Mouse (Mus musculus): Measurements from ENCODE around the gene Padi3.

The Padi3 gene

GRCm38 (mm10) chr4:140815996-140816917 is 5.8 kb upstream of the Padi3 start:
- DNase-seq (ENCODE audit: low spot score) = no peak

- DNase-seq (ENCODE audit: low spot score) = no peak
Measured at GRCm38 (mm10) chr4:140815496-140815895, 5.0 kb upstream of the Padi3 start.

DNA sequence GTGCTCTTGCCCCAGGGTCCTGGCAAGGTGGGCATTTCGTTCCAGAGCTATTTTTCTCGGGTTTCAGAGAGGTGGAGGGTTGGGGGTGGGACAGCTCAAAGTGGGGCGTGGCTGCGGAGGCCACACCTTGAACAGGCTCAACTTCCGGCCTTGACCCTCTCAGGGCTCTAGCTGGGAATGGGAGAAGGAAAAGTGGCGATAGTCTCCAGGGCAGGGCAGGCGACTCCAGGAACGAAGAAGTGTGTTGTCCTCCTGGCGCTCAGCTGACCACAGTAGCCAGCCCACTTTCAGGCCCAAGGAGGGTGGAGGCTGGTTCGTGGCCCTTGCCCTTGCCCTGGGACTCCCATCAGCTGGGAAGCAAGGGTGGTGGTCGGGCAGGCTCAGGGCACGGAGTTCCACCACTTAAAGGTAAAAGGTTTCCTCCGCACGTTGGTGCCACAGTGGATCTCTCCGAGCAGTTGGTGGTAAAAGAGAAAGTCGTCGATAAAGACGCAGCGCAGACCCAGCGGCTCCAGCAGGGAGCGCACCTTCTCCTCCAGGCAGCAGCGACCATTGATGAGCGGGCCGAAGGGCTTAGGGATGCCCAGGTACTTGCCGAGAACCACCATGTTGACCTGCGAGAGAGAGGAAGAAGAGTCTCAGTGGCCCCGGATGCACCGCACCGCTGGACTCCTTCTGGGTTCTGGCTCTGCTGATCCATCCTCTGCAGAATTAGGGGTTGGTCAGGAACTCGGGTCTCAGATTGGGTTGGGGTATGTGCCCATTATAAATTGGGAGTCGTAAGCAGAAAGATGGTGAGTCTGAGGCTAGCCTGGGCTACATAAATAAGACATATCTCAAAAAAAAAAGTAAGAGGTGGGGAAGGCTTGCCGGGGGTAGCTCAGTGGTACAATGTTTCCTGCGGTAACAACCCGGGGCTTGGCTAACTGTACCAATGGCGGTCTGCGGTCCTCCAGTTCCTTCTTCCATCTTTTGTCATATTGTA is 4.1 kb upstream of the Padi3 start:
- no peak for DNase-seq (ENCODE audit: low spot score)

GRCm38 (mm10) chr4:140813358-140814185 is 3.1 kb upstream of the Padi3 start:
- no peak for DNase-seq (ENCODE audit: low spot score)

DNA sequence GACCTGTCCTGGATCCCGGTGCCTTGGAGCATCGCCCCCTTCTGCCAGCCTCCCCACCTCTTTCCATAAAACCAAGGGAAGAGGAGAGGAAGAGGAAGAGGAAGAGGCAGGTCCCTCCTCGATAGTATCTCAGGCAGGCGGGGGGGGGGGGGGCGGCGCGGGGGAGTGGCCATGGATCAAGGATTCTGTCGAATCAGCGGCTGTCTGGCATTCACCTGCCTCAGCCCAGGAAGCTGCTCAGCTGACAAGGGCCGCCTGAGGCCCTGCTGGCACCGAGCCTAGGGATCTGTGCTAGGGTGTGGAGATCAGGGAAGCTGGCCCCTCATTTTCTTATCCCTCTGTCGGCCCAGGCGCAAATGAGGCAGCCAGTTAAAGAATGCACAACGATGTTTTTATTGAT is 2.2 kb upstream of the Padi3 start:
- no peak for DNase-seq (ENCODE audit: low spot score)

- no peak for DNase-seq (ENCODE audit: low spot score)
Measured at GRCm38 (mm10) chr4:140812191-140812590, 1.7 kb upstream of the Padi3 start.

DNA sequence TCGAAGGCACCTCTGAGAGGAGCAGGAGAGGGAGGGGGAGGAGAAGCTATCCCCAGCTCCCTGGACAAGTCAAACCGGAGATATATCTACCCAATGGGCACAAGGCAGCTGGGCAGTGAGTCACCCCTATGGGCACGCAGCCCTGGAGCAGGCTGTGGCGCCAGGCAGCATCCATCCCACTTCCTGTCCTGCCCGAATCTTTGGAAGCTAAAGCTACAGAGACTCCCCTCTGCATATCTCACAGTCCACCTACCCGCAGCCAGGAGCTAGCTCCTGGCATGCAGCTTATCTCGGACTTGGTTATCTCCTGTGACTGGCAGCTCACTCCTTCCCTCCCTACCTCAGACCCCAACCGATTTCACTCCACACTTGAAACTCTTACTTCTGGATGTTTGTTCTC is 1.3 kb downstream of the Padi3 start:
- DNase-seq (ENCODE audit: low spot score) = no peak

DNA sequence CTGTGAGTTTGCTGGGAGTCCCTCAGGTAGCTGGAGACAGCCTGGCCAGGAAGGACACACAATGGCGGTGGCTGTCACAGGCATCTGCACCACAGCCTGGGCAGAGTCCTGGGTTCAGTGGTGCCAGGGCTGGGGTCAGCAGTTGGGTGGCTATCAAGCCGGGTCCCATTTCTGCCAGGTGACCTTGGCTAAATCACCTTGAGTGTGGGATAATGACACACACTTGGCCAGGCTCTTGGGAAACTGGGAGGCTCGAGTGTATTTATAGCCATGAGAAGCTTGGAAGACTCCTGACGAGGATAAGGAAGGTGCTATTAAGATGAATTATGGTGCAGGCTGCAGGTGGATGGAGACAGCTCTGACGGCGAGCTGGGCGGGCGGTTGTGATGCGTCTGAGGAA is 5.8 kb downstream of the Padi3 start:
- no peak for DNase-seq (ENCODE audit: low spot score)

GRCm38 (mm10) chr4:140801364-140801763 is 9.1 kb downstream of the Padi3 start:
- no peak for DNase-seq (ENCODE audit: low spot score)

DNA sequence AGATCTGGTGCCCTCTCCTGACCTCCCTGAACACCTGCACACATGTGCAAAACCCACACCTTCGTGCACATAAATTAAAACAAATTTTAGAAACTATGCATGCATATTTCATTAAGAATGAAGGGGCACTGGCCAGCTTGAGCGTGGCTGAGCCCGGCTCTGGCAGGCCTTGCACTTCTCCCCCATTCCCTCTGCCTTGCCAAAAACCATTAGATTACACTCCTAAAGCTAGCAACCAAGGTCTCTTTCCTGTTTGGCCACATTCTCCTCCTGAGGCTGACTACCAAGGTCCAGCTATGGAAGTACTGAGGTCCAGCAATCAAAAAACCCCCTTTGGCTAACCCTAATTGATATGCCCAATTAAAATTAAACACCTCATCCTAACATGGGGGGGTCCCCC is 13.7 kb downstream of the Padi3 start:
- no peak for DNase-seq (ENCODE audit: low spot score)

- DNase-seq (ENCODE audit: low spot score) = no peak
Measured at GRCm38 (mm10) chr4:140794678-140795077, 15.8 kb downstream of the Padi3 start.

DNA sequence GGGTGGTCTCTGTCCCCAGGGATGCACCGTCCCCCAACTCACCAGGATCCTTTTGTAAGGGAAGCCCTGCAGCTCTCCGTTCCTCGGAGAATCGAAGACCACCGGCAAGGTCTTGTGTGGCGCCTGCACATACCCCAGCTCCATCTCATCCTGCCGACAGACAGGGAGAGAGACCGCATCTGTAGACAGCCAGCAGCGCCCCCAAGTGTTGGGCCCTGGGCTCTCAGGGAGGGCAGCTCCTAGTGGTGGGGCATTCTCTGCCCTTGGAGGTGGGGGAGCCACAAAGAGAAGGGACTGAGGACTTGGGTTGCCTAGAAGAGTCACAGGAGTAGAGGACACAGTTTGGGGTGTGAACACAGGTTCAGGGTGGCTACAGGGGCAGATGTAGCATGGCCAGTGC is 16.7 kb downstream of the Padi3 start:
- no peak for DNase-seq (ENCODE audit: low spot score)

DNA sequence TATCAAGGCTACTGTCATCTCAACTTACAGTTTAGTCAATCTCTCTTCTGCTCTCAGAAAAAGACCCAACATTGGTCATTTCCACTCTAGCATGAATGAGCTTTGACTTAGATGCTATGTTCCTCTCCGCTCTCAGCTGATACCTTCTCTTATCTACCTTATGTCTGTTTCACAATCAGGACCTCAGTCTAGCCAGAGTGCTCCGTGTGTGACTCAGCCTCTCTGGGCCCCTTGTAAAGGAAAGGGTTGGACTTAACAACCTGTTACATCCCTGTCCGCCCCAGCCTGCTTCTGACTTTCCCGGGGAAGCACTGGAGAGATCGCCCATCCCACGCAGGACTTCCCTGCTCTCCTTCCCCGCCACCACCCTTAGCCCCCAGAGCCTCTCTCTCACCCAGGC is 17.9 kb downstream of the Padi3 start:
- DNase-seq (ENCODE audit: low spot score) = no peak

DNA sequence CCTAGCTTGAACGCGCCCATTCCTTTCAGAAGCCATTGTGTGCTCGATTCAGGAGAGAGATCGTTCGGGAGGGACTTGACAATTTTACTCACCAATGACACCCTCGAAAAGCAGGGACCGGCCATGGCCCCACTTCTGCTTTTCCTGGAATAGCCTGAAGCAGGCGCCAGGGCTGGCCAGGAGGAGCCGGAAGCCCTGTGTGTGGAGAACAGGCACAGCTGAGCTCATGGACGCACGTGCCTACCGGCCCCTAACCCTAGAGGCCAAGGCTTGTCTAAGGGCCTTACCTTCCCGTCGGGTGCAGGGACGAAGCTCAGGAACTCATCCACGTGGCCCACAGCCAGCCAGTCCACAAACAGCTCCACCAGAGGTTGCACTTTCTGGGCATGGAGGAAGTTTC is 19.4 kb downstream of the Padi3 start:
- DNase-seq (ENCODE audit: low spot score) = no peak

GRCm38 (mm10) chr4:140789983-140790382 is 20.5 kb downstream of the Padi3 start:
- DNase-seq (ENCODE audit: low spot score) = no peak

DNA sequence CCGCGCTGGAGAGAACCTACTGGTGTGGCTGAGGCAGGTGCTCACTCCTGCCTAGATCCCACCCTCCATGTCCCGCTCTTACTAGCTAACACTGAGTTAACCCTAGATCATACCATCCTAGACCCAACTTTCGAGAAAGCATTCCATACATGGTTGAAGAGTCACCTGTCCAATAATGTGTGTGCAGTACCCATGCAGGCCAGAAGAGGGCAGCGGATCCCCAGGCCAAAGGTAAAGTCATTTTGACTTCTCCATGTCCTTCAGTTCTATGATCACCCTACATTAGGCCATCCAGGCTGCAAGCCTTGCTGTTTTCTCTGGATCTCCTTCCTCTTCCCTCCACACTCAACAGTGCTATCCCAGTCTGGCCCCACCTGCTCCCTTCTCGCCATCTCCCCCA is 21.5 kb downstream of the Padi3 start:
- DNase-seq (ENCODE audit: low spot score) = peak; percentile 38

DNA sequence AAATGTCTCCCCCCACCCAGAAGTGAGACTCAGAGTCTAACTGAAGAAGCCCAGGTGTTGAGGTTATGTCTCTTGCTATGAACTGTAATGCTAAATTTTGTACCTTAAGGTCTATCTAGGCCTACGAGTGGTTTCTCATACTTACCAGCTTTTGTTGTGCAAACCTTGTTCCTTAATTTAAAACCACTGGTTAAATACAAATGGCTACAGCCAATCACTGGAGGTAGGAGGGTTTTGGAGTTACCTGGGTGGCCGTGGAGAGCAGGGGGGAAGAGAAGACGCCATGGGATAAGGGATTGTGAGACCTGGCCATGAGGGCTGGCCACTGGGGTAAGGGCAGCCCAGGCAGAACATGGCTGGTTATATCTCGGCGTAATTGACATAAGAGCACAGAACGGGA is 22.2 kb downstream of the Padi3 start:
- DNase-seq (ENCODE audit: low spot score) = no peak

DNA sequence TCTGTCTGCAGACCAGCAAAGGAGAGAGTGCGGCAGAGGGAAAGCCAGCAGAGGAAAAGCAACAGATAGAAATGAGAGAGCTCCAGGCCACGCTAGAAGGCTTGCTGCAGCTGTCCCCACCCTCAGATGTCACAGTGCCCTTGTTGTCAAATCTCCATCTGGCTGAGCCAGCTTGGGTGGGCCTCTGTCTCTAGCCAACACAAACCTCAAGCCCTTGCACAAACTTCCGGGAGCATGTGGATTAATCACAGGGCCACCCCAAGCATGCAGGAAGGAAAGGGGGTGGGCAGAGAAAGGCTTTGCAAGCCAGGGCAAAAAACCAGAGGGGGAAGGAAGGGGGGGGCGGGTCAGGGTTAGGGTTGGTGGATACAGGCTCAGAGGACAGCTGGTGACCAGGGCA is 23.0 kb downstream of the Padi3 start:
- no peak for DNase-seq (ENCODE audit: low spot score)

DNA sequence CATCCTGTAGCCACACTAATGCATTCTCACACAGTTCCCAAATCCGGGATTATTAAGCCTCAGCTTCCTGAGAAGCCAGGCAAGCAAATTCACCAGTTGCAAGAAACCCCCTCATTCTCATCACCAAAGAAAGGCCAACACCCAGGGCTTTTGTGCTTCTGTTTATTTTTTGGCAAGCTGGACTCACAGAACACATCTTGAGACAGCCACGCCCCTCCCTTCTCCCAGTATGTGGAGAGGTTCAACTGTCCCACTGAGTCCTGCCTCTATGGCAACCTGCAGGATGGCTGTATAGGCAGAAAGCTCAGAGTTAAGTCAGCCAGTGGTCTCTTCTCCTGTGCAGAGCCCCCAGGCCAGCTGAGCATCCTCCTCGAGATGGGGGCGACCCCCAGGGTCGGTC is 25.2 kb downstream of the Padi3 start:
- DNase-seq (ENCODE audit: low spot score) = no peak

DNA sequence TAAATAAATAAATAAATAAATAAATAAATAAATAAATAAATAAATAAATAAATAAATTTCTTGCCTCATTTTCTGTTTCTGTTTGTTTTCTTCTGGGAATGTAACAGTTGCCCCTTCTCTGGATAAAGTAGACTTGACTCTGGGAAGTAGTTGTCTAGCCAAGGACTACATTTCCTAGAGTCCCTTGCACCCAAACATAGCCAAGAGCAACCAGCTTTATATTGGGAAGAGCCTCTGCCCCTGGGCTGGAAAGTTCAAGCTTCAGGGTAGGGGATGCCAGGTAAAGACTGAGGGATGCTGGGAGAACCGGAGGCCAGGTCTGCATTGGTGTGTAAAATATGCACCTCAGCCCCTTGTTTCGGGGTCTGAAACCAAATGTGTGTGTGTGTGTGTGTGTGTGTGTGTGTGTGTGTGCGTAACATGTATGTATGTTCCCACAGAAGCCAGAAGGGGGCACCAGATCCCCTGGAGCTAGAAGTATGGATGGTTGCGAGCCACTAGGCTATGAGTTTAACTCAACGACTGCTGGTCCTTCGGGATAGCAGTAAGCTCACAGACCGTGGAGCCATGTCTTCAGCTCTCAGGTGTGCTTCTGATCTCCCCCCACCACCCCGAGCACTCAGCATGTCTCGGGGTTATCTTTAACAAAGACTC is 26.0 kb downstream of the Padi3 start:
- no peak for DNase-seq (ENCODE audit: low spot score)

DNA sequence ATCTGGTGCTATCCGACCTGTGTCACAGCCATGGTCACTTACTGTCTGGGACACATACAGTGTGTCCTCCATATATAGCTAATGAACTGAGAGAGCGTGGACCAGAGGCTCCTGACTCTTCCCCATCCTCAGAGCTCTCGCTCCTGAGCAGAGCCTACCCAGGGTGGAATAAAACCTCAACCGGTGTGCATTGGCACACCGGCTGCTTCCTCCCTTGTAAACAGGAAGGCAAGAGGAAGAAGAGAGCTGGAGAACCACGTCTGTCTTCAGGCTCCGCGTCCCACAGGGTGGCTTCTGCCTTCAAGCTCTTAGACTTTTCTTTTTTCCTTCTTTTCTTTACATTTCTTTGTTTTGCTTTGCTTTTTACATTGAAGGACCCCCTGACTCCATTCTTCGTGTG is 27.6 kb downstream of the Padi3 start:
- DNase-seq (ENCODE audit: low spot score) = no peak

DNA sequence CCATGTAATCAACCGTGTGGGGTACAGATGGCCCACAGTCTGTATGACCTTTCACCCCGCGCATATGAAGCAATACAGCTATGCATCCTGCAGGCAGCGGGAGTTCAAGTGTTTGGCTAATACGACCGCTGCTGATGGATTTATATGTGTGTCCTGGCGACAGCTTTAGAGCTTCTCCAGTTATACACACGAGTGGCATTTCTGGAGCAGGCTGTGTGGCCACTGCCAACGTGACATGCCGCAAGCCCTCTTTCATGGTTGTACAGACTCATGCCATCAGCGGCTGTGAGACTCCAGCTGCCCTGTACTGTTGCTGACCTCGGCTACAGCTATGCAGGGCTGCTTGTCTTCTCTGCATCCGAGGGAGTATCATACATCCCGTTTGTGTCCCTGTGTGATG is 29.9 kb downstream of the Padi3 start:
- DNase-seq (ENCODE audit: low spot score) = no peak

All from urinary bladder, postnatal 10 days (tissue).